Mouse (Mus musculus) cerebellum, adult (tissue): ENCODE data around the gene Fam181b.
A peak's percentile ranks its signal among the peaks of the same experiment; 100 is the strongest.

Source experiments
- ATAC-seq: cut with Nextera tagmentation; 2 replicates; pipeline ENCODE4 v1.9.2; 2017; ENCODE audit warnings: mild to moderate bottlenecking, moderate library complexity, mixed read lengths; ENCODE audit not compliant: insufficient number of reproducible peaks, low FRiP score, low TSS enrichment

The Fam181b gene

GRCm38 (mm10) chr7:93123936-93124335 is 44.3 kb downstream of the Fam181b start:
- ATAC-seq = peak; percentile 95
